Mouse (Mus musculus) CH12.LX (cell line): Measurements from ENCODE around the gene Aunip. TPM values are rescaled to one million over a fixed set of nuclear protein-coding genes. Genes with fewer than 3 reads are reported as not detected.

ENCODE experiments used
- DNase-seq: peaks from one replicate; pipeline ENCODE4 v3.0.0-alpha.2; 2013; ENCODE audit errors: extremely low read depth
- H3K27ac ChIP-seq: 2 replicates; pipeline ENCODE4 v1.5.1; 2012; ENCODE audit warnings: low read depth, mild to moderate bottlenecking, control low read depth, moderate library complexity; ENCODE audit not compliant: insufficient read depth
- H3K27me3 ChIP-seq: replicated peaks from 2 replicates; pipeline ENCODE3; 2012; ENCODE audit warnings: inconsistent platforms
- H3K36me3 ChIP-seq, 2 experiments: replicated peaks in 1 of 2; 2 replicates each; pipeline versions ENCODE3 to v1.6.1; 2012; ENCODE audit warnings: inconsistent platforms in 1 of 2, low read length in 1 of 2, mild to moderate bottlenecking in 1 of 2, mixed read lengths in 1 of 2, moderate library complexity in 1 of 2; ENCODE audit not compliant: control insufficient read depth in 1 of 2, insufficient read depth in 1 of 2
- H3K4me1 ChIP-seq, 2 experiments: 2 replicates each; pipeline ENCODE4 v1.6.1; 2012; ENCODE audit warnings: inconsistent platforms in 1 of 2, moderate library complexity in 1 of 2; ENCODE audit not compliant: insufficient read depth in 2 of 2, control insufficient read depth in 1 of 2
- H3K4me2 ChIP-seq: 2 replicates; pipeline ENCODE4 v1.6.1; 2012; ENCODE audit warnings: low read depth, mild to moderate bottlenecking, control low read depth; ENCODE audit not compliant: poor library complexity, insufficient read depth, severe bottlenecking
- H3K4me3 ChIP-seq, 3 experiments: fragments of 150-350 bp in 1 of 3; sonication (generic) in 1 of 3; replicated peaks in 1 of 3; 2 replicates each; pipeline versions ENCODE3 to v1.5.1; 2011 to 2012; ENCODE audit warnings: low read depth in 2 of 3, low read length in 2 of 3, mild to moderate bottlenecking in 2 of 3, moderate library complexity in 2 of 3, control low read depth in 1 of 3, improper control_type of control experiment in 1 of 3, inconsistent platforms in 1 of 3, mixed read lengths in 1 of 3; ENCODE audit not compliant: poor library complexity in 1 of 3
- H3K79me2 ChIP-seq: replicated peaks from 2 replicates; pipeline ENCODE4 v1.6.1; 2012; ENCODE audit warnings: mild to moderate bottlenecking, moderate library complexity; ENCODE audit not compliant: control insufficient read depth, poor library complexity, insufficient read depth, severe bottlenecking; ENCODE audit errors: extremely low read depth
- H3K9ac ChIP-seq: 2 replicates; pipeline ENCODE4 v1.6.1; 2012; ENCODE audit warnings: low read depth, mild to moderate bottlenecking, control low read depth, moderate library complexity; ENCODE audit not compliant: insufficient read depth
- H3K9me3 ChIP-seq: replicated peaks from 2 replicates; pipeline ENCODE3; 2012; ENCODE audit warnings: low read length, inconsistent platforms, mixed read lengths
- BHLHE40 ChIP-seq: IDR thresholded peaks from 2 replicates; pipeline ENCODE4 v1.6.1; 2011; ENCODE audit warnings: mild to moderate bottlenecking, low read depth, low read length, improper control_type of control experiment
- CHD1 ChIP-seq: IDR thresholded peaks from 2 replicates; pipeline ENCODE4 v1.6.1; 2012; ENCODE audit warnings: low read depth, low read length, improper control_type of control experiment, inconsistent platforms
- CHD2 ChIP-seq: IDR thresholded peaks from 2 replicates; pipeline ENCODE4 v1.6.1; 2011; ENCODE audit warnings: low read length, improper control_type of control experiment
- ELF1 ChIP-seq: IDR thresholded peaks from 2 replicates; pipeline ENCODE4 v1.6.1; 2014; ENCODE audit warnings: low read depth, mild to moderate bottlenecking, inconsistent platforms, low read length, improper control_type of control experiment
- ETS1 ChIP-seq: conservative IDR thresholded peaks from 2 replicates; pipeline ENCODE4 v1.6.1; 2012; ENCODE audit warnings: low read depth, mild to moderate bottlenecking, inconsistent platforms, low read length, improper control_type of control experiment, moderate library complexity
- GABPA ChIP-seq: IDR thresholded peaks from 2 replicates; pipeline ENCODE4 v1.6.1; 2012; ENCODE audit warnings: low read depth, low read length, improper control_type of control experiment, inconsistent platforms; ENCODE audit not compliant: insufficient replicate concordance
- HCFC1 ChIP-seq: IDR thresholded peaks from 2 replicates; pipeline ENCODE4 v1.6.1; 2012; ENCODE audit warnings: low read depth, mild to moderate bottlenecking, inconsistent platforms, low read length, improper control_type of control experiment
- IRF4 ChIP-seq: IDR thresholded peaks from 2 replicates; pipeline ENCODE4 v1.6.1; 2014; ENCODE audit warnings: low read depth, mild to moderate bottlenecking, inconsistent platforms, low read length, improper control_type of control experiment
- JUN ChIP-seq: IDR thresholded peaks from 2 replicates; pipeline ENCODE4 v1.6.1; 2011; ENCODE audit warnings: low read depth, mild to moderate bottlenecking, low read length, improper control_type of control experiment, moderate library complexity; ENCODE audit not compliant: insufficient read depth
- JUND ChIP-seq: conservative IDR thresholded peaks from 2 replicates; pipeline ENCODE4 v1.6.1; 2011; ENCODE audit warnings: low read depth, low read length, improper control_type of control experiment
- MAX ChIP-seq: IDR thresholded peaks from 2 replicates; pipeline ENCODE4 v1.6.1; 2011; ENCODE audit warnings: low read length, improper control_type of control experiment
- MAZ ChIP-seq: IDR thresholded peaks from 2 replicates; pipeline ENCODE4 v1.6.1; 2012; ENCODE audit warnings: low read depth, mild to moderate bottlenecking, inconsistent platforms, low read length, improper control_type of control experiment, moderate library complexity
- MEF2A ChIP-seq: IDR thresholded peaks from 2 replicates; pipeline ENCODE4 v1.6.1; 2014; ENCODE audit warnings: low read depth, mild to moderate bottlenecking, inconsistent platforms, low read length, improper control_type of control experiment, borderline replicate concordance
- NELFE ChIP-seq: IDR thresholded peaks from 2 replicates; pipeline ENCODE4 v1.6.1; 2011; ENCODE audit warnings: low read depth, low read length, improper control_type of control experiment
- POLR2A ChIP-seq: IDR thresholded peaks from 2 replicates; pipeline ENCODE4 v1.6.1; 2011; ENCODE audit warnings: low read depth, mild to moderate bottlenecking, improper control_type of control experiment, low read length
- POLR2AphosphoS2 ChIP-seq: IDR thresholded peaks from 2 replicates; pipeline ENCODE4 v1.6.1; 2011; ENCODE audit warnings: low read depth, low read length, improper control_type of control experiment
- RAD21 ChIP-seq: IDR thresholded peaks from 2 replicates; pipeline ENCODE4 v1.6.1; 2011; ENCODE audit warnings: low read depth, mild to moderate bottlenecking, low read length, improper control_type of control experiment, moderate library complexity
- SIN3A ChIP-seq: IDR thresholded peaks from 2 replicates; pipeline ENCODE4 v1.6.1; 2012; ENCODE audit warnings: low read length, improper control_type of control experiment, inconsistent platforms
- TBP ChIP-seq: conservative IDR thresholded peaks from 2 replicates; pipeline ENCODE4 v1.6.1; 2011; ENCODE audit warnings: low read depth, low read length, improper control_type of control experiment
- TCF12 ChIP-seq: IDR thresholded peaks from 2 replicates; pipeline ENCODE4 v1.6.1; 2014; ENCODE audit warnings: low read depth, mild to moderate bottlenecking, inconsistent platforms, low read length, improper control_type of control experiment
- USF1 ChIP-seq: IDR thresholded peaks from 2 replicates; pipeline ENCODE4 v1.6.1; 2014; ENCODE audit warnings: low read depth, mild to moderate bottlenecking, inconsistent platforms, low read length, improper control_type of control experiment
- ZC3H11A ChIP-seq: IDR thresholded peaks from 2 replicates; pipeline ENCODE4 v1.6.1; 2012; ENCODE audit warnings: low read depth, mild to moderate bottlenecking, inconsistent platforms, low read length, improper control_type of control experiment
- ZKSCAN1 ChIP-seq: IDR thresholded peaks from 2 replicates; pipeline ENCODE4 v1.6.1; 2012; ENCODE audit warnings: low read depth, inconsistent platforms, low read length, improper control_type of control experiment, borderline replicate concordance
- ZNF384 ChIP-seq: IDR thresholded peaks from 2 replicates; pipeline ENCODE4 v1.6.1; 2012; ENCODE audit warnings: low read depth, low read length, improper control_type of control experiment, inconsistent platforms
- dilution Hi-C: fragments of 300-500 bp; cut with MboI; formaldehyde crosslinking; loops from 2 replicates; pipeline ENCODE4 v1.14.3; 2020; ENCODE audit warnings: low sequenced_read_pairs; ENCODE audit not compliant: extremely low pct_unique_long_range_greater_than_20kb, extremely low pct_ligation_motif_present
- in situ Hi-C: fragments of 300-500 bp; cut with MboI; formaldehyde crosslinking; loops from 3 replicates; pipeline ENCODE4 v1.14.3; 2019; ENCODE audit warnings: low sequenced_read_pairs, low pct_ligation_motif_present, low pct_unique_long_range_greater_than_20kb, mixed read lengths
- polyA plus RNA-seq: library from polyadenylated mRNA; unstranded; fragments of >175 nt; gene quantifications from 2 replicates; pipeline ENCODE4 v1.2.1, GENCODE M21; 2012; ENCODE audit warnings: low read depth; ENCODE audit not compliant: insufficient read length
- total RNA-seq, 2 experiments: library from RNA; depleted of rRNA; stranded (reverse); fragments of 300-350 nt in 1 of 2; fragments of >200 nt in 1 of 2; gene quantifications; 2 replicates each; pipeline ENCODE4 v1.2.3; 2012 to 2014

The Aunip gene
- total and polyA plus RNA-seq, 3 experiments = 11.5 to 14.9 (median 11.7) TPM

GRCm38 (mm10) chr4:134518541-134518940 is 7.7 kb downstream of the Aunip start:
- Histone ChIP-seq H3K9me3 (no peaks in the 10 kb centered on the region), H3K79me2 (peaks cover 28% of the 10 kb centered on the region), H3K4me2 (no peak overlapping the region), H3K27me3 (no peaks in the 10 kb centered on the region), H3K36me3 (peaks cover 13 to 63% of the 10 kb centered on the region in 2 experiments), H3K9ac (no peak overlapping the region), H3K27ac (no peak overlapping the region), H3K4me3 (no peak overlapping the region), H3K4me1 (peaks cover 4 to 22% of the 10 kb centered on the region in 2 experiments; a peak in 3 of 4 replicates)
- in situ Hi-C loops (no loop called here), dilution Hi-C loops (no loop called here)
- no peak for DNase-seq
- TF ChIP-seq HCFC1 (no peak), RAD21 (no peak), ZKSCAN1 (no peak), POLR2AphosphoS2 (no peak), ZNF384 (no peak), JUN (no peak)

DNA sequence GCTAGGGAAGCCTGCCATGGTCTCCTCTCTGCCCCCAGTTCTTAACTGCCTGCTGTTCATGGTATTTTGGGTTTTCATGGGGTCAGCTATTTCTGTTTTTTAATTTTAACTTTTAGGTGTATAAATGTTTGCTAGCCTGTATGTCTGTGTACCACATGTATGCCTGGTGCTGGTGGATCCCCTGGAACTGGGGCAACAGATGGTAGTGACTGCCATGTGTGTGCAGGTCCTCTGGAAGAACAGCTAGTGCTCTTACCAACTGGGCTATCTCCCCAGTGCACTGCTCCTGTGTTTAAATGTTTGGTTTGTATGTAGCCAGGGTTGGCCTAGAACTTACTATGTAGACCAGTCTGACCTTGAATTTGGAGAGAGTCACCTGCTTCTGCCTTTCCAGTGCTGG is 8.5 kb downstream of the Aunip start:
- no peak overlapping the region for H3K27ac ChIP-seq

GRCm38 (mm10) chr4:134523447-134523846 is 12.6 kb downstream of the Aunip start:
- Histone ChIP-seq H3K4me1 (no peaks in the 10 kb centered on the region), H3K27me3 (no peaks in the 10 kb centered on the region), H3K79me2 (peaks cover 4% of the 10 kb centered on the region; the same call in 1 of the 2 replicates), H3K9me3 (no peaks in the 10 kb centered on the region), H3K9ac (no peak overlapping the region), H3K4me2 (no peak overlapping the region), H3K4me3 (no peak overlapping the region), H3K27ac (no peak overlapping the region), H3K36me3 (peaks cover 30 to 82% of the 10 kb centered on the region in 2 experiments)
- dilution Hi-C loops = no loop called here
- in situ Hi-C loops = no loop called here
- no peak for DNase-seq
- TF ChIP-seq ELF1 (no peak), ZC3H11A (no peak), USF1 (no peak), POLR2A (no peak), CHD2 (no peak), TCF12 (no peak), SIN3A (no peak), BHLHE40 (no peak), TBP (no peak), ETS1 (no peak), NELFE (no peak), JUN (no peak), MAZ (no peak), GABPA (no peak), ZKSCAN1 (no peak), ZNF384 (no peak)

More for the DNA sequence above, 8.5 kb downstream of the Aunip start:
- DNase-seq = no peak
- no peak overlapping the region for H3K9ac ChIP-seq
- H3K36me3 ChIP-seq = peaks cover 21 to 64% of the 10 kb centered on the region in 2 experiments
- no peak overlapping the region for H3K4me2 ChIP-seq
- H3K27me3 ChIP-seq = no peaks in the 10 kb centered on the region
- H3K4me1 ChIP-seq = peaks cover 0 to 16% of the 10 kb centered on the region in 2 experiments; a peak in 2 of 4 replicates
- no peaks in the 10 kb centered on the region for H3K9me3 ChIP-seq
- in situ Hi-C loops = no loop called here
- H3K4me3 ChIP-seq = no peak overlapping the region
- dilution Hi-C loops = no loop called here
- peaks cover 21% of the 10 kb centered on the region; the same call in 1 of the 2 replicates for H3K79me2 ChIP-seq
- TF ChIP-seq MEF2A = no peak
- no peak for TF ChIP-seq TBP
- no peak for TF ChIP-seq ZKSCAN1
- no peak for TF ChIP-seq MAX
- no peak for TF ChIP-seq JUND
- TF ChIP-seq USF1 = no peak
- no peak for TF ChIP-seq POLR2A
- no peak for TF ChIP-seq CHD1
- no peak for TF ChIP-seq SIN3A
- TF ChIP-seq TCF12 = no peak
- no peak for TF ChIP-seq ZNF384
- TF ChIP-seq JUN = no peak
- TF ChIP-seq ETS1 = no peak
- no peak for TF ChIP-seq IRF4
- no peak for TF ChIP-seq BHLHE40
- TF ChIP-seq ELF1 = no peak
